Mouse (Mus musculus) forebrain, embryonic 14.5 days (tissue): ENCODE results near the gene Slc6a17. TPM values are rescaled to one million over a fixed set of nuclear protein-coding genes. Genes with fewer than 3 reads are reported as not detected.

ENCODE experiments used
- ATAC-seq: fragments of 200-750 bp; cut with Nextera tagmentation; 2 replicates; pipeline ENCODE4 v1.8.0; 2017; ENCODE audit warnings: mild to moderate bottlenecking, moderate library complexity
- DNase-seq: peaks from one replicate; pipeline ENCODE4 v3.0.0-alpha.2; 2015; ENCODE audit warnings: low spot score
- H3K27ac ChIP-seq: fragments of 300-500 bp; sonication (generic); 2 replicates; pipeline ENCODE4 v1.5.1; 2014; ENCODE audit warnings: low read depth, mild to moderate bottlenecking, control low read depth, low read length, moderate library complexity
- H3K27me3 ChIP-seq: fragments of 300-500 bp; sonication (generic); replicated peaks from 2 replicates; pipeline ENCODE4 v1.6.1; 2014; ENCODE audit warnings: low read length, control low read depth, mixed read lengths; ENCODE audit not compliant: control insufficient read depth, insufficient read depth
- H3K36me3 ChIP-seq: fragments of 300-500 bp; sonication (generic); 2 replicates; pipeline ENCODE4 v1.6.1; 2014; ENCODE audit warnings: low read length, control low read depth; ENCODE audit not compliant: control insufficient read depth, insufficient read depth
- H3K4me1 ChIP-seq: fragments of 300-500 bp; sonication (generic); 2 replicates; pipeline ENCODE4 v1.6.1; 2014; ENCODE audit warnings: antibody characterized with exemption, low read length, control low read depth; ENCODE audit not compliant: control insufficient read depth, insufficient read depth
- H3K4me2 ChIP-seq: fragments of 300-500 bp; sonication (generic); 2 replicates; pipeline ENCODE4 v1.6.1; 2014; ENCODE audit warnings: mild to moderate bottlenecking, control low read depth, low read length
- H3K4me3 ChIP-seq: fragments of 300-500 bp; sonication (generic); 2 replicates; pipeline ENCODE4 v1.5.1; 2014; ENCODE audit warnings: low read depth, low read length, control low read depth
- H3K9ac ChIP-seq: fragments of 300-500 bp; sonication (generic); 2 replicates; pipeline ENCODE4 v1.6.1; 2014; ENCODE audit warnings: mild to moderate bottlenecking, low read length, control low read depth, moderate library complexity
- H3K9me3 ChIP-seq: fragments of 300-500 bp; sonication (generic); replicated peaks from 2 replicates; pipeline ENCODE4 v1.6.1; 2016; ENCODE audit warnings: low read length, control low read depth, mixed read lengths; ENCODE audit not compliant: control insufficient read depth
- WGBS: fragments of 180-500 bp; shearing (Covaris S2); extraction: QIAGEN DNeasy Blood & Tissue Kit; methylation state at CpG from one replicate; pipeline ENCODE4 v1.1.7; 2014; 5-methylcytosine and 5-hydroxymethylcytosine counted together
- polyA plus RNA-seq: library from polyadenylated mRNA; unstranded; fragments of >200 nt; fragmentation: Nextera tagmentation; extraction: Ambion mirVana; gene quantifications from 2 replicates; pipeline ENCODE4 v1.2.1, GENCODE M21; 2014

The Slc6a17 gene
- 12.8 and 15.4 TPM in 2 replicates for polyA plus RNA-seq

DNA sequence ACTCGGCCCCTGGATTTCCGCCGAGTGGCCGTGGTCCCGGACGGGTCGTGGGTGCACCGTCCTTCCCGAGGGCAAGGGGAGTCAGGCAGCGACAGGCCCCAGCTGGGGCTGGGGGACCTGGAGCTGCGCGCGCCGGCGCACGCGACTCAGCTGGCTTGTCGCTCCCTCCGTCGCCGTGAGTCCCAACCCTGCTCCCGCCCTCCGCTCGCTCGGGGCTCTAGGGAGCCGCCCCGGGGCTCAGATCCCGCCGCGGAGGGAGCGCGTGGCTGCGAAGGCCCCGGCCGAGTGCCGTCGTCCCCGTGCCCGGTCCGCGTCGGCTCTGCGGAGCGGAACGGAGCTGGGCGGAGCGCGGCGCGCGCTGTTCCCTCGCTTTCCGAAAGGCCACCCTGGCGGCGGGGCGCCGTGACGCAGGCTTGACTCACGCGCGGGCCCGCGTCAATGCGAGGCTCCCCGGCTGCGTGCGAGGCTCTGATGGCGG is at the start of gene Slc6a17:
TSS of gene Slc6a17 (minus strand) at position 388 of the 478 bp plus-strand sequence.
- Histone ChIP-seq H3K9me3 (no peaks in the 10 kb centered on the region), H3K27me3 (peaks cover 8% of the 10 kb centered on the region), H3K36me3 (no peaks in the 10 kb centered on the region), H3K27ac (peak within 1 kb of the TSS; percentile 78; the same call in 1 of the 2 replicates), H3K4me3 (peak within 1 kb of the TSS; percentile 57), H3K4me1 (peaks cover 13% of the 10 kb centered on the region; the same call in 1 of the 2 replicates), H3K4me2 (peak within 1 kb of the TSS; percentile 93), H3K9ac (peak within 1 kb of the TSS; percentile 74)
- under 1% methylated on average over 62 of the region's 68 CpGs for WGBS
- ATAC-seq: peak; percentile 87
- DNase-seq: peak; percentile 78

DNA sequence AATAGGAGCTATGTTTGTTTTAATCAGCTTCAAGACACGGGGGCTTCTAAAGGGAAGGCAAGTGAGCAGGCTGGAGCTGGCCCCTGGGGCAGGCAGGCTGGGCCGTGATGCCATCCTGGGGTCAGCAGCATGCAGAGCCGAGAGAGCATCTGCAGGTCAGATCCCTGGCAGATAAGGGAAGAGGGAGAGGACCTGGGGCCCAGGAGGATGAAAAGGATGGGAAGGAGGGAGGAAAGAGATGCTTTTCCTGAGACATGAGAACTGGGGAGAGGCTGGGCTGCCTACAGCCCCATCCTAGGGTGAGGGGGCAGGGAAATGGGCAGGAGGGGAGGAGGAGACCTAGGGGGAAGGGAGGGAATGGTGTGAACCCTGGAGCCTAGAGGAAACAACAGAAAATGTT is 47.5 kb upstream of the Slc6a17 start:
- no peak overlapping the region for H3K4me2 ChIP-seq
- DNase-seq (no peak), ATAC-seq (no peak)
- H3K27me3 ChIP-seq: no peaks in the 10 kb centered on the region
- peaks cover 4% of the 10 kb centered on the region; the same call in 1 of the 2 replicates for H3K4me1 ChIP-seq
- no peaks in the 10 kb centered on the region for H3K36me3 ChIP-seq
- no peak overlapping the region for H3K27ac ChIP-seq
- no peak overlapping the region for H3K9ac ChIP-seq
- WGBS: 50% methylated on average over 3 of the region's 3 CpGs
- no peaks in the 10 kb centered on the region for H3K9me3 ChIP-seq
- no peak overlapping the region for H3K4me3 ChIP-seq

DNA sequence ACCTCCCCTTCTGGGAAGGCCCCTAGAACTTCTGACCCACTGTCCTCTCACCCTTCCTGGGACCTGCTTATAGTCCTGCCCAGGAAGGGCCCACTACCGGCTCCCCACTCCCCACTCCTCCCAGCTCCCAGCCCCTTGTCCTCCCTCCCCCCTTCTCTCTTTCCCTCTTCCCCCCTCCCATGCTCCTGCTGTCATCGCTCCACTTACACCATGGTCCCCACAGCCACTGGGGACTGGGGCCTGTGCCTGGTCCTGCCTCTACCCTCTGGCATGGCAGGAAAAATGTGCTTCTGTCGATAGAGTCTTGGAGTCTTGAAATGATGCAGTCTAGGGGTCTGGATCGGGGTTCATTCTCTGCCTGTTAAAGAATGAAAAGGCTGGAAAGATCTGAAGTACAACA is 46.1 kb upstream of the Slc6a17 start:
- Histone ChIP-seq H3K9ac (no peak overlapping the region), H3K27me3 (no peaks in the 10 kb centered on the region), H3K27ac (no peak overlapping the region), H3K4me2 (no peak overlapping the region), H3K9me3 (no peaks in the 10 kb centered on the region), H3K4me3 (no peak overlapping the region), H3K36me3 (no peaks in the 10 kb centered on the region), H3K4me1 (peaks cover 4% of the 10 kb centered on the region; the same call in 1 of the 2 replicates)
- DNase-seq: no peak
- no peak for ATAC-seq
- WGBS: 52% methylated on average over 4 of the region's 4 CpGs

DNA sequence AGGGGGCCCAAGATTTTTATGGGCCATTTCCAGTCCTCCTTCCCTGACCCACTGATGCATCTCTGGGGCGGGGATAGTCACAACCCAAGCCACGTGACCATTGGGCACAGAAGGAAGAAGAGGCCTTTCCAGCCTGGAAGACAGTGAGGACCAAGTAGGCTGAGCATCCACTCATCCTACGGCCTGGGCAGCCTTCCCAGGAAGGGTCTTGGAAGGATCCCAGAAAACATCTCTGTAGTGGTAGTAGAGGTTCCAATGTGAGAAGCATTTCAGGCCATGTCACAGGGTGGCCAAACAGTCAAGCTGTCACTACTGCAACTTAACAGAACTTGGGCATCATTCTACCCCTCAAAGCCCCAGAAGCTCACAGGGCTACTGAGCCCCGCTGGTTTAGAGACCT is 44.8 kb upstream of the Slc6a17 start:
- ATAC-seq: no peak
- no peaks in the 10 kb centered on the region for H3K4me1 ChIP-seq
- H3K4me3 ChIP-seq: no peak overlapping the region
- H3K9me3 ChIP-seq: no peaks in the 10 kb centered on the region
- no peak overlapping the region for H3K27ac ChIP-seq
- H3K4me2 ChIP-seq: no peak overlapping the region
- no peak for DNase-seq
- no peaks in the 10 kb centered on the region for H3K27me3 ChIP-seq
- H3K9ac ChIP-seq: no peak overlapping the region
- H3K36me3 ChIP-seq: no peaks in the 10 kb centered on the region
- 93% methylated on average over 4 of the region's 4 CpGs for WGBS

DNA sequence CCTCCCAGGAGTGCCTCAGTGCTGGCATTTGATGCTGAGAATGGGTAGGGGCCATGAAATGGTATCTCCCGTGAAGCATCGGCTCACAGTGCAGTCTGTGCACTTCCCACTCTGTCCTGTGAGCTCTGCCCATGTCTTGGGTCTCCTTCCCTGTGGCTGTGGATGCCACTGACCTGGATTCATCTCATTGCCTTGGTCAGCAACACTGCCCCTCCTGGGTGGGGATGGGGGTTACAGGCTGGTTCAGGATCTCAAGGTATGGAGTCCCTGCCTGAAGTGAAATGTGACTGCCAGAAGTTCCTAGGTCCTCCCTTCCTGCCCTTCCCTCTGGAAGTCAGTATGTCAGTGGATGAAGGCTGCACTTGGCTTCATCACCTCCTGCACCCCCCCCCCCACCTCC is 44.3 kb upstream of the Slc6a17 start:
- Histone ChIP-seq H3K4me2 (no peak overlapping the region), H3K9ac (no peak overlapping the region), H3K27me3 (no peaks in the 10 kb centered on the region), H3K27ac (no peak overlapping the region), H3K36me3 (no peaks in the 10 kb centered on the region), H3K4me3 (no peak overlapping the region), H3K4me1 (no peaks in the 10 kb centered on the region), H3K9me3 (no peaks in the 10 kb centered on the region)
- 69% methylated on average over 2 of the region's 2 CpGs for WGBS
- DNase-seq (no peak), ATAC-seq (no peak)

DNA sequence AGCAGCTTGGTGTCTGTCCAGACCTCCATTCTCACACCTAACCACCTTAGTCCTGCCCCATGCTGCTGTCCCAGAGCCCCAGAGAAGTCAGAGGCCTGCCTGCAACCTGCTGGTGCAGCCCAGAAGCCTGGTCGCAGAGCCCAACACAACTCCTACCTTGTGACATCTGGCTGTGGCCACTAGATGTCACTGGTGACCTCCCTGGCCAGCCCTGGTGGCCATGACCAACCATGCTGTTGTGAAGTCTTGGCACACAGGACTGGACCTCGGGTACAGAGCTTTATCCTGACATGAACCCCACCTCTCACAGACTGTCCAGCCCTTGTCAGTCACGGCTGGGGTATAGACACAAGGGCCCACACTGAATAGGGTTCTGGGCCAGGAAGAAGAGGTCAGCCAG is 41.4 kb upstream of the Slc6a17 start:
- no peak overlapping the region for H3K27ac ChIP-seq
- ATAC-seq: peak; percentile 65; the same call in 1 of the 2 replicates
- no peaks in the 10 kb centered on the region for H3K4me1 ChIP-seq
- H3K9me3 ChIP-seq: no peaks in the 10 kb centered on the region
- 14% methylated on average over 3 of the region's 3 CpGs for WGBS
- H3K27me3 ChIP-seq: no peaks in the 10 kb centered on the region
- no peak overlapping the region for H3K9ac ChIP-seq
- peak; percentile 52 for DNase-seq
- H3K4me3 ChIP-seq: no peak overlapping the region
- no peak overlapping the region for H3K4me2 ChIP-seq
- H3K36me3 ChIP-seq: no peaks in the 10 kb centered on the region

DNA sequence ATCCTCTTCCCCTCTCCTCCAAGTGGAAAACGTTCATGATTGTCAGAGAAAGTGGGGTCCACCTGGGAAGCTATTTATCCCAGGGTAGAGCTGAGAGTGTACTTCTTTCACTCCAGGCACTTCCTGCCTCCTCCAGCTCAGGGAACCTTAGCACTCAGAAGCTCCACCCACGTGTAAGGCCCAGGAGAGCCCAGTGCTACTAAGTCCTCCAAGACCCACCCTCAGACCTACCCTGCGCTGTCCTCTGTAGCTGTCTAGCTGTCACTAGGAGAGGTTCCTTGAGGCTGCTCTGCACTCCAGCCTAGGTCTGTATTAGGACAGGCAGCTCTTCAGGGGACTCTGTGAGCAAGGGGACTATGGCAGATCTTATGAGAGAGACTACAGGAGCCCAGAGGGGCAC is 40.9 kb upstream of the Slc6a17 start:
- no peak overlapping the region for H3K4me2 ChIP-seq
- no peak overlapping the region for H3K4me3 ChIP-seq
- H3K27ac ChIP-seq: no peak overlapping the region
- no peaks in the 10 kb centered on the region for H3K4me1 ChIP-seq
- no peak; the same call in 1 of the 2 replicates for ATAC-seq
- no peaks in the 10 kb centered on the region for H3K27me3 ChIP-seq
- H3K9ac ChIP-seq: no peak overlapping the region
- no peaks in the 10 kb centered on the region for H3K36me3 ChIP-seq
- H3K9me3 ChIP-seq: no peaks in the 10 kb centered on the region
- DNase-seq: no peak
- 25% methylated on average over 3 of the region's 3 CpGs for WGBS

DNA sequence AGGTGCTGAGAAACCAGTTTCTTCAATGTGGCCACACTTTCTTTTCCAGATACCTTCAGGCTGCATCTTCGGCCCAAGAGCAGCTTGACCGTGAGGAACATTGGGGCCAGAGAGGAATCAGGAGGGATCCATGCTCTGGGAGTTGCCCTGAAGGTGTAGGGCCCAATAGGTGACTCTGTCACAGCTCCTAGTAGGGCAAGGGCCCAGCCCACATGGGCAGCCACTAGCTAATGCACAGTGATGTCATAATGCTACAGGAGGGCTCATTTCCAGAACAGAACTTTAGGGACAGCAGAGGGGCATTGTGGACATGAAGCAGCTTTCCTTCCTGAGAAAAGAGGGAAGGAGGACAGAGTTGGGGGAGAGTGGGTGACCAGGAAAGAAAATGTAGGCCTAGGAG is 37.0 kb upstream of the Slc6a17 start, which contains the start of gene Ubl4b:
TSS of gene Ubl4b (minus strand) at position 232 of the 400 bp plus-strand sequence.
- Histone ChIP-seq H3K9ac (no peak within 1 kb of the TSS), H3K4me3 (no peak within 1 kb of the TSS), H3K4me2 (no peak within 1 kb of the TSS), H3K27ac (no peak within 1 kb of the TSS), H3K4me1 (no peaks in the 10 kb centered on the region), H3K27me3 (no peaks in the 10 kb centered on the region), H3K9me3 (no peaks in the 10 kb centered on the region), H3K36me3 (no peaks in the 10 kb centered on the region)
- ATAC-seq: no peak
- no peak for DNase-seq
- 85% methylated on average over 2 of the region's 2 CpGs for WGBS

DNA sequence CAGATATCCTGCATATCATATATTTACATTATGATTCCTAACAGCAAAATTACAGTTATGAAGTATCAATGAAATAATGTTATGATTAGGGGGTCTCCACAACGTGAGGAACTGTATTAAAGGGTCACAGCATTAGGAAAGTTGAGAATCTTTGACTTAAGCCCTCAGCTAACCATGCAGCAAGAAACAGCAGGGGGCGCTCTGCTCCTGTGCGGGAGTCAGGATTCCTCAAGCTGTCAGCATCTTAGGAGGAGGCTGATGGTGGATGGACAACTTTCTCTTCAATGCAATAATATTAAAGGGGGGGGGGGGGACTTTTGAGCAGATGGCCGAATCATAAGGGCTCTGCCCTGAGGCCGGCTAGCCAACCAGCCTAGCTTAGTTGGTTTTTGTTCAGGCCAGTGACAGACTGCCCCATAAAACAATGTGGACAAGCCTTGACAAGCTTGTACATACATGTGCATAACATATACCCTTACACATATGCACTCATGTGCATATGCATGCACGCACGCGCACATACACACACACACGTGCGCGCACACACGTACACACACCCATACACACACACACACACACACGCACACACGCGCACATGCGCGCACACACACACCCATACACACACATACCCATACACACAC is 32.7 kb upstream of the Slc6a17 start:
- ATAC-seq (peak; percentile 57), DNase-seq (peak; percentile 80)
- 74% methylated on average over 17 of the region's 17 CpGs for WGBS

More for the DNA sequence above, 32.7 kb upstream of the Slc6a17 start:
- no peaks in the 10 kb centered on the region for H3K36me3 ChIP-seq
- peaks cover 7% of the 10 kb centered on the region for H3K4me1 ChIP-seq
- no peak overlapping the region for H3K9ac ChIP-seq
- no peak overlapping the region for H3K4me2 ChIP-seq
- H3K4me3 ChIP-seq: no peak overlapping the region
- H3K9me3 ChIP-seq: no peaks in the 10 kb centered on the region
- H3K27me3 ChIP-seq: no peaks in the 10 kb centered on the region
- no peak overlapping the region for H3K27ac ChIP-seq
